Mouse (Mus musculus) heart, postnatal 14 days (tissue): ENCODE data around the gene Senp1. TPM values are rescaled to one million over a fixed set of nuclear protein-coding genes. Genes with fewer than 3 reads are reported as not detected.
A peak's percentile ranks its signal among the peaks of the same experiment; 100 is the strongest.

ENCODE experiments used
- DNase-seq, 2 experiments: peaks; one replicate each; pipeline ENCODE4 v3.0.0; 2021 to 2022
- intact Hi-C: fragments of 180-260 bp; cut with DNase I; formaldehyde crosslinking; loops from one replicate; pipeline ENCODE4 v1.15.1; 2025
- long read RNA-seq, 2 experiments: library from polyadenylated mRNA; stranded (forward); transcript quantifications; one replicate each; pipeline ENCODE4 v2.0.0; 2021
- total RNA-seq, 2 experiments: library from RNA; stranded (reverse); gene quantifications; 2 replicates each; pipeline ENCODE4 v1.2.3; 2021

Gene Senp1
- total RNA-seq, result 10 to 100 TPM; 12.9 to 13.7 TPM
- long read RNA-seq, experiment 1, full-length matches to known transcripts, result 8 of 12 reads
- long read RNA-seq, experiment 1, partial matches to known transcripts, result 1 of 12 reads
- long read RNA-seq, experiment 1, other reads (novel, unspliced or antisense), result 3 of 12 reads
- long read RNA-seq, experiment 2, full-length matches to known transcripts, result 5 of 15 reads
- long read RNA-seq, experiment 2, partial matches to known transcripts, result 0 of 15 reads
- long read RNA-seq, experiment 2, other reads (novel, unspliced or antisense), result 10 of 15 reads

- intact Hi-C loops, result loop anchor here (1.0 to 10.0 kb wide), 4 partner anchors 15 to 421 kb away; no protein-coding TSS in a partner anchor
- DNase-seq, result peak; percentile 90 to 91
These were observed at the start of gene Senp1 for GRCm38 (mm10) chr15:98093121-98094011. Senp1 (minus strand) TSS chr15:98093744.

DNA sequence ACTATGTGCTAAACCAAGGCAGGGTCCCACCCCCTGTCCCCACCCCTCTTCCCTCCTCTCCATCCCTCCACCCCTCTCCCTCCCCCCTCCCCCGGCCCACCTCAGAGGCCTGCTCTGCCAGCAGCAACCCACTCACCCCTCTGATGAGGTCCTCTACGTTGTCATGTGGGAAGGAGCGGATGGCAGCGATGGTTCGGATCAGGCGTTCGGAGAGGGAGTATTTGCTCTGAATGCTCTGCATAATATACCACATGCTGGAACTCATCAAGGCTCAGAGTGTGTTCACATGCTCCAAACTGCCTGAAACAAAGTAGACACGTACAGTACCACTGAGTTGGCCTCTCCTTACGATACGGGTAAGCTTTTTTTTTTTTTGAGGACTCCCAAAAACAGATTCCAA lies 49.0 kb upstream of the Senp1 start:
- DNase-seq, result no peak
- intact Hi-C loops, result no loop called here

DNA sequence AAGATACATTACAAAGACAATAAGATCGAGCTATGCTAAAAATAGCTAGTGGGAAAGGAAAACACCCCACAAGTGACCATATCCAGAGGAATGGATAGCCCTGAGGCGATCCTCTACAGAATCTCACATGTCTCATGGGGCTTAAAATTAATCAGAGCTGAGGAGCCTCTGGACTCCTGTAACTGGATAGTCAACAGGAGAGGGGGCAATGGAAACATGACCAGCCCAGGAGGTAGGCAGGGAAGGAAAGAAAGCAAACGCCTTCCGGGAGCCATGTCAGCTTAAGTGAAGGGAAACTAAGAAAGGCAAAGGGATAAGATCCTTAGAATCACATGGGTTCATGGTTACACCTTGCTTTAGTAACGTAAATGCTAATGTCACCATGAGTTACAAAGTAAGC lies 47.3 kb upstream of the Senp1 start:
- no peak for DNase-seq
- intact Hi-C loops, result no loop called here

GRCm38 (mm10) chr15:98139763-98140162 lies 46.2 kb upstream of the Senp1 start:
- DNase-seq, result no peak
- intact Hi-C loops, result no loop called here

- intact Hi-C loops, result no loop called here
- no peak for DNase-seq
These were observed 43.3 kb upstream of the Senp1 start for GRCm38 (mm10) chr15:98136871-98137270.

DNA sequence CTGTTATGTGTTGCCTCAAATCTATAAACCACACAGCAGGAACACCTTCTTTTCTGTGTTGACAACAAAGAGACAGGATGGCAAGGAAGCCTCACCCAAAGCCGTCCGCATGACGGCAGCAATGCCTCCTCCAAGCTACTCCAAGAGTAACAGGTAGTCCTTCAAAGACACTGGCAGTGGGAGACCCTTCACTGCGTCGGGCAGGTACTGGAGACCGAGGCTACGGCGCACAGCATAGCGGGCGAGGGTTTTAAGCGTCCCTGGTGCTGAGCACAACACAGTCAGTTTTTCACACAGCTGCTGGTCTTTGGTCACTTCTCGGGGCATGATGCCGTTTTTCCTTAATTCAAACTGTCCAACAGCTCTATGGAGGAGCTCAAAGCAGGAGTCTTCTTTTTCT lies 42.1 kb upstream of the Senp1 start:
- DNase-seq, result no peak
- intact Hi-C loops, result no loop called here

- intact Hi-C loops, result no loop called here
- no peak for DNase-seq
These were observed 41.1 kb upstream of the Senp1 start for GRCm38 (mm10) chr15:98134666-98135065.

- intact Hi-C loops, result no loop called here
- no peak for DNase-seq
These were observed 40.5 kb upstream of the Senp1 start for GRCm38 (mm10) chr15:98134034-98134433.

DNA sequence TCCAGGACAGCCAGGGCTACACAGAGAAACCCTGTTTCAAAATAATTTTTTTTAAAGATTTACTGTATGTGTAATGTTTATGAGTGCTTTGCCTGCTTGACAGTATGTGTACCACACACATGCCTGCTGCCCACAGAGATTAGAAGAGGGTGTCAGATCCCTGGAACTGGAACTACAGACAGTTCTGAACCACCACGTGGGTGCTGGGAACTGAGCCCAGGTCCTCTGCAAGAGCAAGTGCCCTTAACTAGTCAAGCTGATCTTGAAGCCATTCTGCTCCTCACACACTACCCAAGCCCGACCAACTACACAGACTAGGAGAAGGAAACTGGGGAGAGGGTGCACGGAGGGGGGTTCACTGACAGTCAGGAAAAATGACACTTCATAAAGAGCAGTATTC lies 39.9 kb upstream of the Senp1 start:
- no peak for DNase-seq

GRCm38 (mm10) chr15:98131942-98132655 lies 38.6 kb upstream of the Senp1 start:
- intact Hi-C loops, result no loop called here
- no peak for DNase-seq

More for the DNA sequence above, 39.9 kb upstream of the Senp1 start:
- intact Hi-C loops, result no loop called here

- intact Hi-C loops, result no loop called here
- DNase-seq, result no peak
These were observed 37.9 kb upstream of the Senp1 start for GRCm38 (mm10) chr15:98131451-98131850.

- peak; percentile 34 to 61 for DNase-seq
- intact Hi-C loops, result no loop called here
These were observed 37.5 kb upstream of the Senp1 start for GRCm38 (mm10) chr15:98131001-98131400.

GRCm38 (mm10) chr15:98120831-98121230 lies 27.3 kb upstream of the Senp1 start:
- DNase-seq, result no peak
- intact Hi-C loops, result no loop called here

- DNase-seq, result no peak
- intact Hi-C loops, result no loop called here
These were observed 25.8 kb upstream of the Senp1 start for GRCm38 (mm10) chr15:98119363-98119762.

GRCm38 (mm10) chr15:98116287-98116686 lies 22.7 kb upstream of the Senp1 start:
- intact Hi-C loops, result no loop called here
- no peak for DNase-seq

- intact Hi-C loops, result no loop called here
- no peak for DNase-seq
These were observed 22.2 kb upstream of the Senp1 start for GRCm38 (mm10) chr15:98115779-98116163.

- intact Hi-C loops, result no loop called here
These were observed 21.6 kb upstream of the Senp1 start for GRCm38 (mm10) chr15:98114852-98115778.

GRCm38 (mm10) chr15:98114098-98114851 lies 20.7 kb upstream of the Senp1 start:
- intact Hi-C loops, result no loop called here
- DNase-seq, result no peak

More at GRCm38 (mm10) chr15:98114852-98115778, 21.6 kb upstream of the Senp1 start:
- DNase-seq, result no peak

DNA sequence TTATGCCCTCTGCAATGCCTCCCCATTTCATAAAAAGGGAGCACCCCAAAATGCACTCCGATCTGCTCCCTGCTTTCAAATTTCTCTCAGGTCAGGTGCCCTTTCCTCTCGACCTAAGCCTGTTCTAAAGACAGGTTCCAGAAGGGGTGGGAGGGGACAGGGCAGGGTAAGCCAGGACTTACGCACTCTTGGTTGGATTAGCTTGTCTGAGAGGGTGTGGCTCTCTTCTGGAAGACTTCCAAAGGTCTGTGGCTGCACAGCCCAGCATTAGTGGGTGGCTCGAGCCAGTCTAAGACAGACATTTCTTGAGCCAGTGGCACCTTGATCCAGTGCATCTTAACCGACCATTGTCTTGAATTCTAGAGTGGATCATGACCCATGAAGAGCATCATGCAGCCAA lies 18.2 kb upstream of the Senp1 start:
- intact Hi-C loops, result no loop called here
- no peak for DNase-seq
